Mouse (Mus musculus) G1E (cell line): ENCODE measurements around the gene Coa3.

Experiments used
- CTCF ChIP-seq: IDR thresholded peaks from 2 replicates; pipeline ENCODE4 v1.5.1; 2012; ENCODE audit warnings: low read depth, low read length, inconsistent platforms, mixed read lengths
- POLR2AphosphoS5 ChIP-seq: IDR thresholded peaks from 2 replicates; pipeline ENCODE4 v1.6.1; 2012; ENCODE audit warnings: low read depth, low read length, inconsistent platforms; ENCODE audit not compliant: insufficient replicate concordance
- TAL1 ChIP-seq: conservative IDR thresholded peaks from 2 replicates; pipeline ENCODE4 v1.6.1; 2012; ENCODE audit warnings: low read depth, low read length, inconsistent platforms, mixed read lengths

DNA sequence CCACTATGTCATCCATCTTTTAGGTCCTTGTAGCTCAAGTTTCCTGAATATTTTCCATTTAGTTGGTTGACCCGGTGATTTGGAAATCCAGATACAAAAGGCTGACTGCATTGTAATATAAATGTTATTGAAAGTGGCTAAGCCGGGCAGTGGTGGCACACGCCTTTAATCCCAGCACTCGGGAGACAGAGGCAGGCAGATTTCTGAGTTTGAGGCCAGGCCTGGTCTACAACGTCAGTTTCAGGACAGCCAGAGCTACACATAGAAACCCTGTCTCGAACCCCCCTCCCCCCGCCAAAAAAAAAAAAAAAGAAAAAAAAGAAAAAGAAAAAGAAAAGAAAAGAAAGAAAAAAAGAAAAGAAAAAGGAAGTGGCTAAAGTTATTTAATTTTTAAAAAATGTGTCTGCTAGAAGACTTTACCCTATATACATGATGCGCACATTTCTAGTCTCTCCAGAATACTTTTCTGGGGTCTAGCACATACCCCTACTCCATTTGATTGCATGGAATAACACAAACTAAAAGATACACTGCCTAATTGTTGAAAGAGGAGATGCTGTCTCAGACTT lies 36.3 kb upstream of the Coa3 start:
- no peak for TF ChIP-seq CTCF
- no peak for TF ChIP-seq POLR2AphosphoS5
- no peak for TF ChIP-seq TAL1
